Mouse (Mus musculus) lung, embryonic 14.5 days (tissue): ENCODE results near the gene Myh3. TPM values are rescaled to one million over a fixed set of nuclear protein-coding genes. Genes with fewer than 3 reads are reported as not detected.

Source experiments
- ATAC-seq: fragments of 200-750 bp; cut with Nextera tagmentation; 2 replicates; pipeline ENCODE4 v1.8.0; 2017; ENCODE audit warnings: mild to moderate bottlenecking, moderate TSS enrichment, moderate library complexity; ENCODE audit not compliant: insufficient read depth
- DNase-seq: peaks from one replicate; pipeline ENCODE4 v3.0.0-alpha.2; 2015
- H3K27ac ChIP-seq: fragments of 300-500 bp; sonication (generic); 2 replicates; pipeline ENCODE4 v1.5.1; 2014; ENCODE audit warnings: low read depth, mild to moderate bottlenecking, moderate library complexity
- H3K27me3 ChIP-seq: fragments of 300-500 bp; sonication (generic); 2 replicates; pipeline ENCODE4 v1.6.1; 2014; ENCODE audit warnings: low read length, control low read depth; ENCODE audit not compliant: insufficient read depth
- H3K36me3 ChIP-seq: fragments of 300-500 bp; sonication (generic); 2 replicates; pipeline ENCODE4 v1.6.1; 2014; ENCODE audit warnings: control low read depth; ENCODE audit not compliant: insufficient read depth
- H3K4me1 ChIP-seq: fragments of 300-500 bp; sonication (generic); 2 replicates; pipeline ENCODE4 v1.6.1; 2014; ENCODE audit warnings: antibody characterized with exemption, control low read depth; ENCODE audit not compliant: insufficient read depth
- H3K4me2 ChIP-seq: fragments of 300-500 bp; sonication (generic); 2 replicates; pipeline ENCODE4 v1.6.1; 2014; ENCODE audit warnings: mild to moderate bottlenecking
- H3K4me3 ChIP-seq: fragments of 300-500 bp; sonication (generic); 2 replicates; pipeline ENCODE4 v1.5.1; 2014; ENCODE audit warnings: low read depth, low read length
- H3K9ac ChIP-seq: fragments of 300-500 bp; sonication (generic); 2 replicates; pipeline ENCODE4 v1.6.1; 2014
- H3K9me3 ChIP-seq: fragments of 300-500 bp; sonication (generic); 2 replicates; pipeline ENCODE4 v1.6.1; 2016; ENCODE audit warnings: low read depth, low read length, control low read depth
- CTCF ChIP-seq: IDR thresholded peaks from 2 replicates; pipeline ENCODE4 v1.5.1; 2016; ENCODE audit warnings: antibody characterized with exemption, low read depth
- WGBS: fragments of 180-500 bp; shearing (Covaris S2); extraction: QIAGEN DNeasy Blood & Tissue Kit; methylation state at CpG from one replicate; pipeline ENCODE4 v1.1.7; 2014; 5-methylcytosine and 5-hydroxymethylcytosine counted together
- microRNA-seq: library from miRNA; unstranded; fragments of <30 nt; microRNA quantifications from one replicate; pipeline ENCODE4, GENCODE M21; 2016; ENCODE audit warnings: borderline number of aligned reads
- polyA plus RNA-seq: library from polyadenylated mRNA; unstranded; fragments of >200 nt; fragmentation: Nextera tagmentation; extraction: Ambion mirVana; gene quantifications from 2 replicates; pipeline ENCODE4 v1.2.1, GENCODE M21; 2014

Gene Myh3
- polyA plus RNA-seq, 1 experiment from 2014 or later = 0.17 TPM

DNA sequence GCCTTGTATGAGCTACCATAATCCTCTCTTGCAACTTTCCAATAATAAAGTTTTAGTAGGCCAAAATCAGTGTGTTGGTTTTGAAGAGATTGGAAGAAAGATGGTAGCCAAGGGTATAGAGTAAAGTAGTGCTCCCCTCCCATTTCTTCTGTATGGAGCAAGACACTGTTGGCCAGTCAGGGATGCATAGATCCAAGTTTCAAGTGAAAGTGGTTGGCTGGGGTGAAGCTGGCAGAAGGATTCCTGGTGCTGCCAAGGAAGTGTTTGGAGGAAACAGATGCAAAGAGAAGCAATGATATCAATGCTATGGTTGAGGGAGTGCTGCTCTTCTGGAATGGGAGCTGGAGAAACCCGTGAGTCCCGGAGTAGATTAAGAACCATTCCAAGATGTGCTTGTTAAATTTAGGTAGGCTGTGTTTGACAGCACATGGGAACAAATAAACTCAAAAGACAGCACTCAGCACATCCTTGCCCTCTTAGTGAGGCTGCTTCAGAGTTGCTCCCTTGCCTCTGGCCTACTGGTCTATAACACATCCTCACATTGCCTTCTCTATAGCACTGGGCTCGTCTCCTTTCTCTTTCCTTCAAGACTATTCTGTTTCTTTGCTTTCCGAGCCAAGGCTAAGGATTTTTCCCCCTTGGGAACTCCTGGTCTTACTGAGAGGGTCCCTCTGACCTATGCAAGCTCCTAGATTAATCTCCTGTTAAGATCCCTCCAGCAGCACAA lies 70.3 kb downstream of the Myh3 start:
- Histone ChIP-seq H3K9me3 (no peaks in the 10 kb centered on the region), H3K4me1 (no peaks in the 10 kb centered on the region), H3K36me3 (no peaks in the 10 kb centered on the region), H3K4me2 (no peak overlapping the region), H3K4me3 (no peak overlapping the region), H3K27ac (no peak overlapping the region), H3K9ac (no peak overlapping the region), H3K27me3 (no peaks in the 10 kb centered on the region)
- no peak for DNase-seq
- WGBS = 72% methylated on average over 4 of the region's 4 CpGs
- TF ChIP-seq CTCF = no peak
- ATAC-seq = no peak

DNA sequence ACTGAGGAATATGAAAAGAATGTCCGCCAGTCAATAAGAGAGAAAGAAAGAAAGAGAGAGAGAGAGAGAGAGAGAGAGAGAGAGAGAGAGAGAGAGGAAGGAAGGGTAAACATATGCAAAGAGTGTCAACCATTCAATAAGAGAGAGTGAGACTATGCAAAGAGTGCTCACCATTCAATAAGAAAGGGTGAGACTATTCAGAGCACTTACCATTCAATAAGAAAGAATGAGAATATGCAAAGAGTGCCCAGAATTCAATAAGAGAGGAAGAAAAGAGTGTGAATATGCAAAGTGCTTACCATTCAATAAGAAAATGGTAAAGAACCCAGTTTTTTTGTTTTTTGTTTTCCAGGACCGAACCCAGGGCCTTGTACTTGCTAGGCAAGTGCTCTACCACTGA lies 72.1 kb downstream of the Myh3 start:
- no peak overlapping the region for H3K27ac ChIP-seq
- DNase-seq (no peak), ATAC-seq (no peak)
- WGBS = 87% methylated on average over 2 of the region's 2 CpGs
- H3K27me3 ChIP-seq = no peaks in the 10 kb centered on the region
- H3K36me3 ChIP-seq = no peaks in the 10 kb centered on the region
- H3K4me1 ChIP-seq = no peaks in the 10 kb centered on the region
- H3K4me3 ChIP-seq = no peak overlapping the region
- no peak overlapping the region for H3K4me2 ChIP-seq
- TF ChIP-seq CTCF = no peak
- H3K9me3 ChIP-seq = no peaks in the 10 kb centered on the region
- no peak overlapping the region for H3K9ac ChIP-seq

- WGBS = 75% methylated on average over 3 of the region's 3 CpGs
- DNase-seq (no peak), ATAC-seq (no peak)
- no peak overlapping the region for H3K4me2 ChIP-seq
- no peaks in the 10 kb centered on the region for H3K36me3 ChIP-seq
- H3K27me3 ChIP-seq = no peaks in the 10 kb centered on the region
- H3K4me3 ChIP-seq = no peak overlapping the region
- H3K27ac ChIP-seq = no peak overlapping the region
- no peaks in the 10 kb centered on the region for H3K4me1 ChIP-seq
- TF ChIP-seq CTCF = no peak
- H3K9ac ChIP-seq = no peak overlapping the region
- no peaks in the 10 kb centered on the region for H3K9me3 ChIP-seq
These were observed 73.1 kb downstream of the Myh3 start for GRCm38 (mm10) chr11:67151159-67151558.

Small RNAs within 50 kb of the gene (microRNA-seq; reads per million reads assigned to microRNA genes)
- not detected for gene Mir6923

Other genes starting within 250 kb of the Myh3 start
- gene Pirt, start 166.3 kb upstream of the Myh3 start, polyA plus RNA-seq = 0.29 and 0.55 TPM in 2 replicates
- not detected in 2 replicates for gene Tmem238l, start 121.7 kb upstream of the Myh3 start, polyA plus RNA-seq
- gene Tmem220, start 53.1 kb upstream of the Myh3 start, polyA plus RNA-seq = 1.8 TPM in 2 replicates
- gene Adprm, start 25.7 kb upstream of the Myh3 start, polyA plus RNA-seq = 31.3 and 31.4 TPM in 2 replicates
- gene Sco1, start 25.6 kb upstream of the Myh3 start, polyA plus RNA-seq = 18.8 and 20.3 TPM in 2 replicates
- not detected in 2 replicates for gene Myh2, start 92.7 kb downstream of the Myh3 start, polyA plus RNA-seq
- gene Myh1, start 121.8 kb downstream of the Myh3 start, polyA plus RNA-seq = not detected in 2 replicates
- 0.03 TPM in 1 of 2 replicates, not detected in the other for gene Myh4, start 159.7 kb downstream of the Myh3 start, polyA plus RNA-seq
- 0.22 and 0.28 TPM in 2 replicates for gene Myh8, start 198.8 kb downstream of the Myh3 start, polyA plus RNA-seq
- gene Myh13, start 243.4 kb downstream of the Myh3 start, polyA plus RNA-seq = 0.11 and 0.34 TPM in 2 replicates